Mouse (Mus musculus): ENCODE measurements at regions not wholly inside any gene's neighbourhood (a gene's known extent, or its start where the extent isn't known, plus 50 kb on each side); places are given as distances from the start of the nearest gene placed in this dataset.

GRCm38 (mm10) chr16:78019605-78020285 lies 281.5 kb upstream of the Cxadr start:
- DNase-seq (ENCODE audit: low spot score in 2 of 2): no peak

GRCm38 (mm10) chr16:78015401-78015800 lies 285.9 kb upstream of the Cxadr start:
- no peak for DNase-seq (ENCODE audit: low spot score in 2 of 2)

- DNase-seq (ENCODE audit: low spot score in 2 of 2): no peak
Measured at GRCm38 (mm10) chr16:78013049-78013819, 288.1 kb upstream of the Cxadr start.

- DNase-seq (ENCODE audit: low spot score in 2 of 2): no peak
Measured at GRCm38 (mm10) chr16:78004016-78004415, 297.3 kb upstream of the Cxadr start.

GRCm38 (mm10) chr16:77992986-77993385 lies 308.3 kb upstream of the Cxadr start:
- no peak for DNase-seq (ENCODE audit: low spot score in 2 of 2)

- no peak for DNase-seq (ENCODE audit: low spot score in 2 of 2)
Measured at GRCm38 (mm10) chr16:77989791-77990325, 311.4 kb upstream of the Cxadr start.

- no peak for DNase-seq (ENCODE audit: low spot score in 2 of 2)
Measured at GRCm38 (mm10) chr16:77989139-77989538, 312.1 kb upstream of the Cxadr start.

- no peak for DNase-seq (ENCODE audit: low spot score in 2 of 2)
Measured at GRCm38 (mm10) chr16:77986884-77987529, 314.3 kb upstream of the Cxadr start.

GRCm38 (mm10) chr16:77948785-77949184 lies 346.9 kb upstream of the Gm11146 start:
- no peak for DNase-seq (ENCODE audit: low spot score in 2 of 2)

GRCm38 (mm10) chr16:77945442-77945841 lies 343.5 kb upstream of the Gm11146 start:
- DNase-seq (ENCODE audit: low spot score in 2 of 2): no peak

- no peak for DNase-seq (ENCODE audit: low spot score in 2 of 2)
Measured at GRCm38 (mm10) chr16:77931025-77931723, 329.3 kb upstream of the Gm11146 start.

- DNase-seq (ENCODE audit: low spot score in 2 of 2): no peak
Measured at GRCm38 (mm10) chr16:77914160-77915070, 312.5 kb upstream of the Gm11146 start.

- no peak for DNase-seq (ENCODE audit: low spot score in 2 of 2)
Measured at GRCm38 (mm10) chr16:77894247-77894646, 292.4 kb upstream of the Gm11146 start.

GRCm38 (mm10) chr16:77893690-77894089 lies 291.8 kb upstream of the Gm11146 start:
- DNase-seq (ENCODE audit: low spot score in 2 of 2): no peak

- DNase-seq (ENCODE audit: low spot score in 2 of 2): no peak
Measured at GRCm38 (mm10) chr16:77892731-77893130, 290.8 kb upstream of the Gm11146 start.

GRCm38 (mm10) chr16:77889348-77889747 lies 287.5 kb upstream of the Gm11146 start:
- no peak for DNase-seq (ENCODE audit: low spot score in 2 of 2)

- DNase-seq (ENCODE audit: low spot score in 2 of 2): no peak
Measured at GRCm38 (mm10) chr16:77885060-77885679, 283.3 kb upstream of the Gm11146 start.

- no peak for DNase-seq (ENCODE audit: low spot score in 2 of 2)
Measured at GRCm38 (mm10) chr16:77884495-77884894, 282.6 kb upstream of the Gm11146 start.

- DNase-seq (ENCODE audit: low spot score in 2 of 2): no peak
Measured at GRCm38 (mm10) chr16:77877006-77877405, 275.1 kb upstream of the Gm11146 start.

GRCm38 (mm10) chr16:77863246-77863645 lies 261.4 kb upstream of the Gm11146 start:
- DNase-seq (ENCODE audit: low spot score in 2 of 2): no peak

All from left cerebral cortex, adult 9 months (tissue).